Mouse (Mus musculus): ENCODE data around the gene Pld3. TPM values are rescaled to one million over a fixed set of nuclear protein-coding genes. Genes with fewer than 3 reads are reported as not detected.

Pld3 gene
- polyA plus RNA-seq, 1 experiment: 142 TPM

DNA sequence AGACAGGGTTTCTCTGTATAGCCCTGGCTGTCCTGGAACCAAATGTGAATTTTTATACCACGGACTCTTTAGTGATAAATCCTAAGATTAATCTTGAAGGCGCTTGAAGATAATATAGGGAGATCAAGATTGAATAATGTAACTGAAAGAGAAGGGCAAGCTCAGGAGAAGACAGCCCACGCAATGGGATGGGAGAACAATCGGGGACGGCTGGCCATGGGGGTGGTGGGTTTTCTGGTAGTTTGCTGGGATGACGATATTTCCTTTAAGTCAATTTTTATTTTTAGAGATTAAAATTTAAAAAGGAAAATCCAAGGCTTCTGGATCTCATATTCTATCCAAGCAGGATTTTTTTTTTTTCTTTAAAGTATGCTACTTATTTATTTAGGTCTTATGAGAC, 10.0 kb downstream of the Pld3 start:
- Histone ChIP-seq H3K4me1 (ENCODE audit: control insufficient read depth, insufficient read depth, low read length) (no peaks in the 10 kb centered on the region), H3K36me3 (ENCODE audit: control insufficient read depth, insufficient read depth, low read length) (no peaks in the 10 kb centered on the region), H3K4me3 (ENCODE audit: insufficient read depth, low read depth, low read length) (no peak overlapping the region), H3K27me3 (replicated peaks; ENCODE audit: control insufficient read depth, insufficient read depth, low read length) (no peaks in the 10 kb centered on the region), H3K27ac (ENCODE audit: insufficient read depth, low read depth, low read length) (no peak overlapping the region)
- no peak for TF ChIP-seq CTCF (conservative IDR thresholded peaks at IDR 0.05; ENCODE audit: insufficient read depth, insufficient read length, low read depth, low read length)
- no peak for TF ChIP-seq POLR2A (IDR thresholded peaks at IDR 0.05; ENCODE audit: low read depth, low read length)
- no peak for DNase-seq
- 30% methylated on average over 6 of the region's 6 CpGs for WGBS

DNA sequence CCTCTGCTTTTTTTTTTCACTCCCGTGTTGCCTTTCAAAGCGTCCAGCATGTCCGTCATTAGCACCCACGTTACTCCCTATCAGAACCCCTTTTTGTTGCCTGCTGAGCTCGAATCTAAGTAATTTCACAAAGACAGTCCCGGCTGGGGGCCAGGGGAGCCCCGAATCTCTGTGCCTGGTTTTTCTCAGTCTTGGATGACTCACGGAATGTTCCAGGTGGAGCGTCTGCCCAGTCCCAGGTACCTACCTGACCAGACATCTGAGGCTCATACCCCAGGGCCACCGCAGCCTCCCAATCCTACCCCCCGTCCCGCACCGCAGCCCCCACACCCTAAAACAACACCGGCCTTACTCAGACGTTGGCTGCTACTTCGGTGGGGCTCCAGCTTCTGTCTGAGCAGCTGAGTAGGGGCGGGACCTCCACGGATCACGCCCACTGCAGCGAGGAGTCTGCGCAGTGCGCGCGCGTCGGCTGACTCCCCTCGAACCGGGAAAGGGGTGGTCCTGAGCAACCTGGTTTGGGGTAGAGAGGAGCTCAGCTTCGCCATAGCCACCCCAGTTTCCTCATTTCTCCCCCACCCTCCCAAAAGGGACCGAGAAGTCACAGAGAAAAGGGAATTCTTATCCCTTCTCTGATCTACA, 10.5 kb downstream of the Pld3 start:
- Histone ChIP-seq H3K4me1 (ENCODE audit: control insufficient read depth, insufficient read depth, low read length) (no peaks in the 10 kb centered on the region), H3K36me3 (ENCODE audit: control insufficient read depth, insufficient read depth, low read length) (no peaks in the 10 kb centered on the region), H3K4me3 (ENCODE audit: insufficient read depth, low read depth, low read length) (peak overlapping the region; percentile 55), H3K27ac (ENCODE audit: insufficient read depth, low read depth, low read length) (no peak overlapping the region), H3K27me3 (replicated peaks; ENCODE audit: control insufficient read depth, insufficient read depth, low read length) (no peaks in the 10 kb centered on the region)
- no peak for TF ChIP-seq CTCF (conservative IDR thresholded peaks at IDR 0.05; ENCODE audit: insufficient read depth, insufficient read length, low read depth, low read length)
- TF ChIP-seq POLR2A (IDR thresholded peaks at IDR 0.05; ENCODE audit: low read depth, low read length): no peak
- under 1% methylated on average over 30 of the region's 30 CpGs for WGBS
- peak; percentile 78 for DNase-seq

GRCm38 (mm10) chr7:27541922-27542321, 11.1 kb downstream of the Pld3 start:
- Histone ChIP-seq H3K27ac (ENCODE audit: insufficient read depth, low read depth, low read length) (no peak overlapping the region), H3K4me3 (ENCODE audit: insufficient read depth, low read depth, low read length) (no peak overlapping the region), H3K27me3 (replicated peaks; ENCODE audit: control insufficient read depth, insufficient read depth, low read length) (no peaks in the 10 kb centered on the region), H3K4me1 (ENCODE audit: control insufficient read depth, insufficient read depth, low read length) (no peaks in the 10 kb centered on the region), H3K36me3 (ENCODE audit: control insufficient read depth, insufficient read depth, low read length) (no peaks in the 10 kb centered on the region)
- no peak for DNase-seq
- TF ChIP-seq CTCF (conservative IDR thresholded peaks at IDR 0.05; ENCODE audit: insufficient read depth, insufficient read length, low read depth, low read length): no peak
- no peak for TF ChIP-seq POLR2A (IDR thresholded peaks at IDR 0.05; ENCODE audit: low read depth, low read length)
- WGBS: 60% methylated on average over 5 of the region's 5 CpGs

DNA sequence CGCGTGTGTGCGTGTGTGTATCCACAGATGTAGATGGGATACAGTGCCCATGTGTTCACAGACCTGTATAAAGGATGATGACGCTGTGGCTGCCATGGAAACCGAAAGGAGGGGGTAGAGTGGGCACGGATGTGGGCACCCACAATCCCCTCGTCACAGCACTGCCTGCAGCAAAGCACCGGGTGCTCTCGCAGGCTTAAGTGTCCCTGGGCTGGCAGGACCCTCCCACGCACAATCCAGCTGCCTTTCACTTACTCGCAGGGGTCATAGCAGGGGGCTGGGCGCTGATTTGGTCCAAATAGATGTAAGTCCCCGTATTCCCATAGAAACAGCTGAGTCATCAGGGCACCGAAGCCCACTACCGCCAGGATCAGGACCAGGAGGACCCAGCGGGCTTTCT, 11.6 kb downstream of the Pld3 start:
- no peaks in the 10 kb centered on the region for H3K4me1 ChIP-seq (ENCODE audit: control insufficient read depth, insufficient read depth, low read length)
- no peak overlapping the region for H3K4me3 ChIP-seq (ENCODE audit: insufficient read depth, low read depth, low read length)
- no peaks in the 10 kb centered on the region for H3K36me3 ChIP-seq (ENCODE audit: control insufficient read depth, insufficient read depth, low read length)
- H3K27ac ChIP-seq (ENCODE audit: insufficient read depth, low read depth, low read length): no peak overlapping the region
- H3K27me3 ChIP-seq (replicated peaks; ENCODE audit: control insufficient read depth, insufficient read depth, low read length): no peaks in the 10 kb centered on the region
- 74% methylated on average over 16 of the region's 16 CpGs for WGBS
- no peak for TF ChIP-seq POLR2A (IDR thresholded peaks at IDR 0.05; ENCODE audit: low read depth, low read length)
- TF ChIP-seq CTCF (conservative IDR thresholded peaks at IDR 0.05; ENCODE audit: insufficient read depth, insufficient read length, low read depth, low read length): no peak
- DNase-seq: no peak

- TF ChIP-seq POLR2A (IDR thresholded peaks at IDR 0.05; ENCODE audit: low read depth, low read length): no peak
- no peak for TF ChIP-seq CTCF (conservative IDR thresholded peaks at IDR 0.05; ENCODE audit: insufficient read depth, insufficient read length, low read depth, low read length)
- Histone ChIP-seq H3K4me3 (ENCODE audit: insufficient read depth, low read depth, low read length) (no peak overlapping the region), H3K27me3 (replicated peaks; ENCODE audit: control insufficient read depth, insufficient read depth, low read length) (no peaks in the 10 kb centered on the region), H3K4me1 (ENCODE audit: control insufficient read depth, insufficient read depth, low read length) (no peaks in the 10 kb centered on the region), H3K36me3 (ENCODE audit: control insufficient read depth, insufficient read depth, low read length) (no peaks in the 10 kb centered on the region), H3K27ac (ENCODE audit: insufficient read depth, low read depth, low read length) (no peak overlapping the region)
- DNase-seq: no peak
- WGBS: 94% methylated on average over 6 of the region's 6 CpGs
Measured at GRCm38 (mm10) chr7:27540935-27541334, 12.1 kb downstream of the Pld3 start.

DNA sequence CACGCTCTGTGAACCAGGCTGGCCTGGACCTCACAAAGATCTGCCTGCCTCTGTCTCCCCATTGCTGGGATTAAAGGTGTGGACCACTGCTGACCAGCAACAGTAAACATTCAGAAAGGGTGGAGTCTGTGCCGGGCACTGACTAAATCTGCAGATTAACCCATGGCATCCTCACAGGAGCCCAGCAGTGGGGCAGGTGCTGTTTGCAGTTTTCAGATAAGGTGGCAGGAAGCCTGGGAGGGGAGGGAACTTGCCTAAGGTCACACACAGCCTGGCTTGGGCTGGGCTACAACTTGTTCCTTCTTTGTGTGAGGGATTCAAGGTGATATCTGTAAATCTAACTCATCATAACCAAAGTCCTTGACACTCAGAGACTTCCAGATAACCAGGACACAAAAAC, 12.5 kb downstream of the Pld3 start:
- H3K27me3 ChIP-seq (replicated peaks; ENCODE audit: control insufficient read depth, insufficient read depth, low read length): no peaks in the 10 kb centered on the region
- no peak for DNase-seq
- no peaks in the 10 kb centered on the region for H3K4me1 ChIP-seq (ENCODE audit: control insufficient read depth, insufficient read depth, low read length)
- H3K27ac ChIP-seq (ENCODE audit: insufficient read depth, low read depth, low read length): no peak overlapping the region
- H3K36me3 ChIP-seq (ENCODE audit: control insufficient read depth, insufficient read depth, low read length): no peaks in the 10 kb centered on the region
- 82% methylated on average over 2 of the region's 2 CpGs for WGBS
- H3K4me3 ChIP-seq (ENCODE audit: insufficient read depth, low read depth, low read length): no peak overlapping the region
- TF ChIP-seq POLR2A (IDR thresholded peaks at IDR 0.05; ENCODE audit: low read depth, low read length): no peak
- TF ChIP-seq CTCF (conservative IDR thresholded peaks at IDR 0.05; ENCODE audit: insufficient read depth, insufficient read length, low read depth, low read length): no peak

DNA sequence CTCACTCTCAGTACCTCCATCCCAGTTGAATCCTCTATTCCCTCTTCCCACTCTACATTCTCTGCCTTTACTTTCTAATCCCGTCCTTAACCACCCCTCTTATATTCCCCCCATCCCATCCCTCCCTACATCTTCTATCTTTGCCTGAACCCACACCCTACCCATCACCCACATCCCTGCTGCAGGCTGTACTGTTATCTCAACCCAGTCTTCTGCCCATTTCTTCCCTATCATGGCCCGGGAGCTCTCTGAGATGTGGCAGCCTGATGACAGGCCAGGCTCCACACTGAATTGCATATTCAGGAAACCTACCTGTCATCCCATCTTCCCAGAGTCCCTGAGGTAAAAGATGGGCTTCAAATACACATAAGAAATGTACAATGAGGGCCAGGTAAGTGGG, 14.2 kb downstream of the Pld3 start:
- 85% methylated on average over 2 of the region's 2 CpGs for WGBS
- no peak for DNase-seq
- TF ChIP-seq POLR2A (IDR thresholded peaks at IDR 0.05; ENCODE audit: low read depth, low read length): no peak
- TF ChIP-seq CTCF (conservative IDR thresholded peaks at IDR 0.05; ENCODE audit: insufficient read depth, insufficient read length, low read depth, low read length): no peak
- Histone ChIP-seq H3K27ac (ENCODE audit: insufficient read depth, low read depth, low read length) (no peak overlapping the region), H3K27me3 (replicated peaks; ENCODE audit: control insufficient read depth, insufficient read depth, low read length) (no peaks in the 10 kb centered on the region), H3K4me3 (ENCODE audit: insufficient read depth, low read depth, low read length) (no peak overlapping the region), H3K36me3 (ENCODE audit: control insufficient read depth, insufficient read depth, low read length) (no peaks in the 10 kb centered on the region), H3K4me1 (ENCODE audit: control insufficient read depth, insufficient read depth, low read length) (no peaks in the 10 kb centered on the region)

Measured in kidney, adult 2 months (tissue).